In genomic region chr8:33987755-33988104, GRCm38 (mm10) we compare ENCODE assay signal across 11 mouse cellular contexts.
A peak's percentile ranks its signal among the peaks of the same experiment; 100 is the strongest.
DNase-seq lines count a peak whose midpoint lies in the region; ATAC-seq and TF ChIP-seq lines count a peak whose summit lies in the region.
"Had no signal": no experiment of that assay in that cellular context is flagged by ENCODE, and none has a peak within 500 bp of the region (broad histone marks: within the 10 kb centered on the region; RNA-seq: fewer than 3 reads in every experiment).

No protein-coding gene starts in this region.

- no peak for TF ChIP-seq POLR2A in thymus, adult 2 months (IDR thresholded peaks at IDR 0.05; ENCODE audit: control insufficient read depth, extremely low read depth, insufficient read depth, low read length, poor library complexity)
- no peak for TF ChIP-seq POLR2A in cerebellum, adult 2 months (IDR thresholded peaks at IDR 0.05; ENCODE audit: borderline replicate concordance, insufficient read depth, low read length)

- H3K36me3 ChIP-seq in thymus, adult 2 months (ENCODE audit: control insufficient read depth, insufficient read depth, low read length) = no peaks in the 10 kb centered on the region
- H3K36me3 ChIP-seq: limb, embryonic 13.5 days; midbrain, embryonic 13.5 days had no signal

- H3K4me1 ChIP-seq in thymus, adult 2 months (replicated peaks; ENCODE audit: control insufficient read depth, insufficient read depth, low read length) = no peaks in the 10 kb centered on the region
- H3K4me1 ChIP-seq in cerebellum, adult 2 months (ENCODE audit: control insufficient read depth, insufficient read depth, low read length) = no peaks in the 10 kb centered on the region

- WGBS in thymus, adult 2 months = 94% methylated on average over 10 of the region's 10 CpGs
- 78% methylated on average over 10 of the region's 10 CpGs for WGBS in cerebellum, adult 2 months

- H3K4me3 ChIP-seq in thymus, adult 2 months (ENCODE audit: control insufficient read depth, insufficient read depth, low read length) = no peak overlapping the region
- no peak overlapping the region for H3K4me3 ChIP-seq in cerebellum, adult 2 months (replicated peaks; ENCODE audit: insufficient read depth, low read depth, low read length)
- H3K4me3 ChIP-seq: limb, embryonic 13.5 days; midbrain, embryonic 13.5 days had no signal

- peak; percentile 30 for DNase-seq in ovary, adult 18-20 months (ENCODE audit: low spot score)
- DNase-seq in ovary, postnatal 14 days (ENCODE audit: low spot score) = no peak
- peak; percentile 27 to 48 for DNase-seq in heart, postnatal 14 days
- peak; percentile 65 for DNase-seq in kidney, postnatal 14 days
- peak; percentile 64 for DNase-seq in testis, postnatal 10 days (ENCODE audit: low spot score)
- DNase-seq in thymus, adult 2 months = no peak
- no peak for DNase-seq in cerebellum, adult 2 months
- DNase-seq: cerebellum, adult 9-11 months had no signal

- no peak overlapping the region for H3K27ac ChIP-seq in thymus, adult 2 months (ENCODE audit: control insufficient read depth, insufficient read depth, low read length)
- H3K27ac ChIP-seq in cerebellum, adult 2 months (ENCODE audit: insufficient read depth, low read length) = no peak overlapping the region
- H3K27ac ChIP-seq: limb, embryonic 13.5 days; midbrain, embryonic 13.5 days had no signal

- no peak for ATAC-seq in granulocyte monocyte progenitor cell, adult 5-6 weeks (replicated peaks; ENCODE audit: poor library complexity, severe bottlenecking)
- ATAC-seq: midbrain, embryonic 13.5 days had no signal

- no peaks in the 10 kb centered on the region for H3K27me3 ChIP-seq in thymus, adult 2 months (ENCODE audit: control insufficient read depth, insufficient read depth, low read length)
- no peaks in the 10 kb centered on the region for H3K27me3 ChIP-seq in cerebellum, adult 2 months (ENCODE audit: control insufficient read depth, insufficient read depth, low read length)
- H3K27me3 ChIP-seq: limb, embryonic 13.5 days; midbrain, embryonic 13.5 days had no signal

- intact Hi-C loops in heart, postnatal 14 days (cut with DNase I) = no loop called here

- no peak for TF ChIP-seq CTCF in thymus, adult 2 months (IDR thresholded peaks at IDR 0.05; ENCODE audit: borderline replicate concordance, control insufficient read depth, extremely low read depth, insufficient read depth, low read length, poor library complexity)
- TF ChIP-seq CTCF in cerebellum, adult 2 months (IDR thresholded peaks at IDR 0.05; ENCODE audit: borderline replicate concordance, insufficient read depth, low read depth, low read length) = no peak

Comparison
In these comparisons a context has a peak if more than half of its experiments do, and no peak if none do; other contexts are left out.
1. DNase-seq: peak in ovary, adult 18-20 months (single experiment), heart, postnatal 14 days (2 of 2), kidney, postnatal 14 days (single experiment) and testis, postnatal 10 days (single experiment); none in ovary, postnatal 14 days (single experiment), thymus, adult 2 months (single experiment) and cerebellum, adult 2 months (0 of 2).